In the genomic region with DNA sequence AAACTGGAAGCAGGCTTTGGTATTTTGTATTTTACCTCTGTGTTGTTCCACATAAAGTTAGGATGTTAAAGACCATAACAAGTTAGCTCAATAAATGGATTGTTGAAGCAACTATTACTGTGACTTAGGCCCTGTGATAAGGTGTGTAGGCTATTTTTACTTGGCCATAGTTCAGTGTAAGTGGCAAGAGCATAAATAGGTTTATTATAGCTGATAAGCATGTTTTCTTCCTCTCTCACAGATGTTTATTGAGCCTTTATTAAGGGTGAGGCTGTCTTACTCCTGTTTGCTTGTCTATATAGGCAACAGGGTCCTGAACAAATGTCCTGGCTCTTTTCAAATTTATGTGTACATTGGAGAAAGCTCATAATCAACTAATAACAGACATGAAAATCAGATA, we compare ENCODE assay signal across 22 mouse cellular contexts. TPM values are rescaled to one million over a fixed set of nuclear protein-coding genes. Genes with fewer than 3 reads are reported as not detected.
DNase-seq lines count a peak whose midpoint lies in the region; ATAC-seq and TF ChIP-seq lines count a peak whose summit lies in the region.
"Had no signal": no experiment of that assay in that cellular context is flagged by ENCODE, and none has a peak within 500 bp of the region (broad histone marks: within the 10 kb centered on the region; RNA-seq: fewer than 3 reads in every experiment).

No protein-coding gene starts in this region.

- no peaks in the 10 kb centered on the region for H3K36me3 ChIP-seq in intestine, embryonic 15.5 days
- no peaks in the 10 kb centered on the region for H3K36me3 ChIP-seq in intestine, embryonic 16.5 days (ENCODE audit: control insufficient read depth, insufficient read depth, low read length)
- H3K36me3 ChIP-seq in intestine, postnatal 0 days (ENCODE audit: control insufficient read depth, insufficient read depth) = no peaks in the 10 kb centered on the region
- H3K36me3 ChIP-seq: G1E had no signal

- peak; percentile 75 for ATAC-seq in intestine, embryonic 15.5 days
- peak; percentile 79 for ATAC-seq in intestine, embryonic 16.5 days
- ATAC-seq in intestine, postnatal 0 days = peak; percentile 65
- ATAC-seq: activated CD4-positive, CD25-positive, alpha-beta regulatory T cell, adult 4 months; CD4-positive, CD25-positive, alpha-beta regulatory T cell, adult 4 months; Patski had no signal

- H3K4me3 ChIP-seq in intestine, embryonic 15.5 days (replicated peaks) = no peak overlapping the region
- no peak overlapping the region for H3K4me3 ChIP-seq in intestine, embryonic 16.5 days (ENCODE audit: low read length)
- no peak overlapping the region for H3K4me3 ChIP-seq in intestine, postnatal 0 days (ENCODE audit: low read depth, low read length)

- no peak overlapping the region for H3K9ac ChIP-seq in intestine, embryonic 15.5 days
- no peak overlapping the region for H3K9ac ChIP-seq in intestine, embryonic 16.5 days (ENCODE audit: low read depth, low read length)
- H3K9ac ChIP-seq in intestine, postnatal 0 days (ENCODE audit: low read depth, low read length) = no peak overlapping the region

- no peak overlapping the region for H3K27ac ChIP-seq in intestine, embryonic 15.5 days
- H3K27ac ChIP-seq in intestine, embryonic 16.5 days (ENCODE audit: low read length) = no peak overlapping the region
- H3K27ac ChIP-seq in intestine, postnatal 0 days (ENCODE audit: low read depth, low read length) = no peak overlapping the region; the same call in 1 of the 2 replicates

- H3K27me3 ChIP-seq in intestine, embryonic 15.5 days (replicated peaks) = no peaks in the 10 kb centered on the region
- no peaks in the 10 kb centered on the region for H3K27me3 ChIP-seq in intestine, embryonic 16.5 days (replicated peaks; ENCODE audit: control insufficient read depth, insufficient read depth, low read length)
- H3K27me3 ChIP-seq in intestine, postnatal 0 days (replicated peaks; ENCODE audit: control insufficient read depth, insufficient read depth, low read length) = no peaks in the 10 kb centered on the region
- H3K27me3 ChIP-seq: CH12.LX had no signal

- TF ChIP-seq CTCF in intestine, postnatal 0 days (IDR thresholded peaks at IDR 0.05; ENCODE audit: low read depth) = no peak

- H3K9me3 ChIP-seq in intestine, embryonic 15.5 days = no peaks in the 10 kb centered on the region
- no peaks in the 10 kb centered on the region for H3K9me3 ChIP-seq in intestine, embryonic 16.5 days (ENCODE audit: control insufficient read depth, low read length)
- H3K9me3 ChIP-seq in intestine, postnatal 0 days (ENCODE audit: control insufficient read depth) = no peaks in the 10 kb centered on the region
- H3K9me3 ChIP-seq: G1E had no signal

- no peak overlapping the region for H3K4me2 ChIP-seq in intestine, embryonic 15.5 days (replicated peaks)
- no peak overlapping the region for H3K4me2 ChIP-seq in intestine, embryonic 16.5 days (ENCODE audit: low read depth, low read length)
- no peak overlapping the region for H3K4me2 ChIP-seq in intestine, postnatal 0 days (replicated peaks; ENCODE audit: low read depth)

- no peaks in the 10 kb centered on the region for H3K4me1 ChIP-seq in intestine, embryonic 15.5 days (replicated peaks)
- no peaks in the 10 kb centered on the region for H3K4me1 ChIP-seq in intestine, embryonic 16.5 days (ENCODE audit: control insufficient read depth, insufficient read depth, low read length)
- H3K4me1 ChIP-seq in intestine, postnatal 0 days (replicated peaks; ENCODE audit: control insufficient read depth, insufficient read depth, low read length) = no peaks in the 10 kb centered on the region

- intact Hi-C loops in left cerebral cortex, postnatal 36 days (cut with DNase I) = loop anchor here (5.0 kb wide), 2 partner anchors 149 to 589 kb away; no protein-coding TSS in a partner anchor

- DNase-seq in cerebellum, postnatal 14 days = no peak
- DNase-seq in left cerebral cortex, postnatal 36 days (ENCODE audit: low spot score in 2 of 2) = no peak
- no peak for DNase-seq in cerebellum, adult 8-10 months
- DNase-seq: adrenal gland, adult 8-10 months; B cell, adult 2 months; cerebellum, adult 11 months; cerebellum, adult 11-12 months had no signal

RNA-seq across cellular contexts. Expression of a gene that starts 17.0 kb away (rescaled TPM):
- polyA plus RNA-seq in intestine, embryonic 15.5 days (2015; fragmentation: Nextera tagmentation; extraction: Ambion mirVana) = 0.11 and 0.14 TPM in 2 replicates
- polyA plus RNA-seq in intestine, embryonic 16.5 days (2015; fragmentation: Nextera tagmentation; extraction: Ambion mirVana) = 0.12 and 0.17 TPM in 2 replicates
- polyA plus RNA-seq in intestine, postnatal 0 days (2015; fragmentation: Nextera tagmentation; extraction: Ambion mirVana) = 0.20 TPM in 1 of 2 replicates, not detected in the other
- not detected for total RNA-seq in left cerebral cortex, postnatal 36 days (2021)
- total RNA-seq: adrenal gland, postnatal 25 days; adrenal gland, postnatal 36 days; CH12.LX; ES-E14; G1E; MEL had no signal
- polyA plus RNA-seq: activated CD4-positive, CD25-positive, alpha-beta regulatory T cell, adult 4 months; adrenal gland, adult 2 months; brain, embryonic 14.5 days; C2C12; CD4-positive, CD25-positive, alpha-beta regulatory T cell, adult 4 months; G1E had no signal
